Comparison of ENCODE assay signal across 34 mouse cellular contexts in the genomic region with DNA sequence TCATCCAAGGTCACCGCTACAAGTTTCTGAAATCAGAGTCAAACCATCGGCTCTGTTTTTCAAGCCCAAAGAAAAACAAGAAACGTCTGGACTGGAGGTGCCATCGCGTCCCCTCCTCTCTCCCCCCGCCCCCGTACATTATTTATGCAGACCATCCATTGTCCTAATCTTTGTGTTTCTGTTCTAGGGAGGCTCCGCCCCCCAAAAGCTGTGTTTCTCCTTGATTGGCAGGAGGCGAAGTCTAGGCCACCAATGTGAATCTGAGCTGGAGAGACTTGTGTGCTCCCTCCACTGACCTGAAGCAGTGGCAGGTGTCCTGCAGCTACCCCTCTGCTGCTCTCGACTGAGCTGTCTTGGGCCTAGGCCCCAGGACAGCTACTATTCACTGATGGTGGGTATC. TPM values are rescaled to one million over a fixed set of nuclear protein-coding genes. Genes with fewer than 3 reads are reported as not detected.
DNase-seq lines count a peak whose midpoint lies in the region; ATAC-seq and TF ChIP-seq lines count a peak whose summit lies in the region.
"Had no signal": no experiment of that assay in that cellular context is flagged by ENCODE, and none has a peak within 500 bp of the region (broad histone marks: within the 10 kb centered on the region; RNA-seq: fewer than 3 reads in every experiment).

No protein-coding gene starts in this region.

- H3K9ac ChIP-seq in limb, embryonic 11.5 days (ENCODE audit: low read length), result no peak overlapping the region
- H3K9ac ChIP-seq in ES-Bruce4 (ENCODE audit: low read depth, poor library complexity, severe bottlenecking), result no peak overlapping the region
- H3K9ac ChIP-seq in embryonic facial prominence, embryonic 11.5 days (replicated peaks; ENCODE audit: low read length), result no peak overlapping the region
- H3K9ac ChIP-seq: embryonic facial prominence, embryonic 15.5 days; liver, embryonic 12.5 days had no signal

- no peak for TF ChIP-seq POLR2A in ES-Bruce4 (IDR thresholded peaks at IDR 0.05; ENCODE audit: insufficient read depth, low read length)
- TF ChIP-seq POLR2A in brain, embryonic 14.5 days (IDR thresholded peaks at IDR 0.05; ENCODE audit: borderline replicate concordance, extremely low read depth, insufficient read depth, insufficient read length, poor library complexity, severe bottlenecking), result no peak
- TF ChIP-seq POLR2A in thymus, adult 2 months (IDR thresholded peaks at IDR 0.05; ENCODE audit: control insufficient read depth, extremely low read depth, insufficient read depth, low read length, poor library complexity), result no peak

- H3K4me3 ChIP-seq in limb, embryonic 11.5 days (ENCODE audit: low read depth, low read length), result no peak overlapping the region
- H3K4me3 ChIP-seq in limb, embryonic 10.5 days, result no peak overlapping the region
- H3K4me3 ChIP-seq in ES-Bruce4 (ENCODE audit: low read depth, low read length), result no peak overlapping the region
- no peak overlapping the region for H3K4me3 ChIP-seq in embryonic facial prominence, embryonic 11.5 days (ENCODE audit: low read depth, low read length)
- no peak overlapping the region for H3K4me3 ChIP-seq in thymus, adult 2 months (ENCODE audit: control insufficient read depth, insufficient read depth, low read length)
- H3K4me3 ChIP-seq: embryonic facial prominence, embryonic 15.5 days; liver, embryonic 12.5 days had no signal

- no peaks in the 10 kb centered on the region for H3K27me3 ChIP-seq in limb, embryonic 11.5 days (ENCODE audit: control insufficient read depth, insufficient read depth, low read length)
- H3K27me3 ChIP-seq in limb, embryonic 10.5 days (ENCODE audit: low read depth, poor library complexity, severe bottlenecking), result no peaks in the 10 kb centered on the region
- no peaks in the 10 kb centered on the region for H3K27me3 ChIP-seq in ES-Bruce4 (ENCODE audit: control insufficient read depth, insufficient read depth, low read length, poor library complexity, severe bottlenecking)
- no peaks in the 10 kb centered on the region for H3K27me3 ChIP-seq in embryonic facial prominence, embryonic 11.5 days (ENCODE audit: control insufficient read depth, insufficient read depth, low read length)
- H3K27me3 ChIP-seq in thymus, adult 2 months (ENCODE audit: control insufficient read depth, insufficient read depth, low read length), result no peaks in the 10 kb centered on the region
- H3K27me3 ChIP-seq: CH12.LX; embryonic facial prominence, embryonic 15.5 days; liver, embryonic 12.5 days had no signal

- H3K9me3 ChIP-seq in limb, embryonic 11.5 days (ENCODE audit: control insufficient read depth, low read length), result no peaks in the 10 kb centered on the region
- no peaks in the 10 kb centered on the region for H3K9me3 ChIP-seq in limb, embryonic 10.5 days (replicated peaks)
- H3K9me3 ChIP-seq in ES-Bruce4 (replicated peaks; ENCODE audit: control insufficient read depth, insufficient read depth, low read length, poor library complexity, severe bottlenecking), result no peaks in the 10 kb centered on the region
- H3K9me3 ChIP-seq in embryonic facial prominence, embryonic 11.5 days (replicated peaks; ENCODE audit: control insufficient read depth, low read length), result no peaks in the 10 kb centered on the region
- H3K9me3 ChIP-seq: embryonic facial prominence, embryonic 15.5 days; liver, embryonic 12.5 days had no signal

- peaks cover 9% of the 10 kb centered on the region for H3K4me1 ChIP-seq in limb, embryonic 11.5 days (ENCODE audit: control insufficient read depth, insufficient read depth, low read length)
- H3K4me1 ChIP-seq in limb, embryonic 10.5 days, result peaks cover 26% of the 10 kb centered on the region
- H3K4me1 ChIP-seq in ES-Bruce4 (ENCODE audit: control insufficient read depth, insufficient read depth, low read length), result peaks cover 2% of the 10 kb centered on the region
- peaks cover 2% of the 10 kb centered on the region; the same call in 1 of the 2 replicates for H3K4me1 ChIP-seq in embryonic facial prominence, embryonic 11.5 days (ENCODE audit: control insufficient read depth, insufficient read depth, low read length)
- no peaks in the 10 kb centered on the region for H3K4me1 ChIP-seq in thymus, adult 2 months (replicated peaks; ENCODE audit: control insufficient read depth, insufficient read depth, low read length)
- H3K4me1 ChIP-seq: embryonic facial prominence, embryonic 15.5 days; liver, embryonic 12.5 days had no signal

- no peaks in the 10 kb centered on the region for H3K36me3 ChIP-seq in limb, embryonic 11.5 days (ENCODE audit: control insufficient read depth, insufficient read depth, low read length)
- no peaks in the 10 kb centered on the region for H3K36me3 ChIP-seq in limb, embryonic 10.5 days
- no peaks in the 10 kb centered on the region for H3K36me3 ChIP-seq in ES-Bruce4 (ENCODE audit: control insufficient read depth, insufficient read depth, low read length, poor library complexity, severe bottlenecking)
- H3K36me3 ChIP-seq in embryonic facial prominence, embryonic 11.5 days (replicated peaks; ENCODE audit: control insufficient read depth, insufficient read depth, low read depth, low read length), result no peaks in the 10 kb centered on the region
- no peaks in the 10 kb centered on the region for H3K36me3 ChIP-seq in thymus, adult 2 months (ENCODE audit: control insufficient read depth, insufficient read depth, low read length)
- H3K36me3 ChIP-seq: embryonic facial prominence, embryonic 15.5 days; liver, embryonic 12.5 days had no signal

- 60% methylated on average over 10 of the region's 10 CpGs for WGBS in limb, embryonic 11.5 days
- 49% methylated on average over 10 of the region's 10 CpGs for WGBS in limb, embryonic 10.5 days
- whole genome bisulfite sequencing in embryonic facial prominence, embryonic 11.5 days, result 39% methylated on average over 10 of the region's 10 CpGs
- WGBS in thymus, adult 2 months, result 85% methylated on average over 10 of the region's 10 CpGs

- DNase-seq in limb, embryonic 11.5 days (ENCODE audit: low spot score), result peak; percentile 24
- no peak for DNase-seq in limb, embryonic 10.5 days (ENCODE audit: low spot score)
- peak; percentile 12 for DNase-seq in brain, embryonic 14.5 days (ENCODE audit: low read depth)
- DNase-seq in embryonic facial prominence, embryonic 11.5 days (ENCODE audit: low spot score), result no peak
- DNase-seq in thymus, adult 2 months, result no peak
- DNase-seq in gastrocnemius, postnatal 10 days, result no peak
- DNase-seq: adrenal gland, postnatal 14 days; B cell, adult 2 months; cerebellum, adult 9-11 months; gastrocnemius, postnatal 14 days; heart, adult 11 months; kidney, adult 11 months; left cerebral cortex, postnatal 4 days; lung, adult 18-20 months; lung, postnatal 14 days; midbrain, embryonic 14.5 days had no signal

- no peak overlapping the region for H3K27ac ChIP-seq in limb, embryonic 11.5 days (replicated peaks; ENCODE audit: low read depth, low read length)
- no peak overlapping the region for H3K27ac ChIP-seq in limb, embryonic 10.5 days
- H3K27ac ChIP-seq in ES-Bruce4 (ENCODE audit: insufficient read depth, low read length), result no peak overlapping the region
- no peak overlapping the region for H3K27ac ChIP-seq in embryonic facial prominence, embryonic 11.5 days (replicated peaks; ENCODE audit: low read depth, low read length)
- no peak overlapping the region for H3K27ac ChIP-seq in thymus, adult 2 months (ENCODE audit: control insufficient read depth, insufficient read depth, low read length)
- H3K27ac ChIP-seq: embryonic facial prominence, embryonic 15.5 days; liver, embryonic 12.5 days; stomach, postnatal 0 days had no signal

- TF ChIP-seq CTCF in ES-Bruce4 (IDR thresholded peaks at IDR 0.05; ENCODE audit: low read depth, low read length), result no peak
- no peak for TF ChIP-seq CTCF in brain, embryonic 14.5 days (IDR thresholded peaks at IDR 0.05; ENCODE audit: borderline replicate concordance, extremely low read depth, insufficient read depth, insufficient read length)
- TF ChIP-seq CTCF in thymus, adult 2 months (IDR thresholded peaks at IDR 0.05; ENCODE audit: borderline replicate concordance, control insufficient read depth, extremely low read depth, insufficient read depth, low read length, poor library complexity), result no peak

- H3K4me2 ChIP-seq in limb, embryonic 11.5 days (ENCODE audit: low read depth, severe bottlenecking), result no peak overlapping the region
- no peak overlapping the region for H3K4me2 ChIP-seq in embryonic facial prominence, embryonic 11.5 days (ENCODE audit: low read depth, low read length)
- H3K4me2 ChIP-seq: embryonic facial prominence, embryonic 15.5 days; heart, embryonic 11.5 days; liver, embryonic 12.5 days had no signal

- TF ChIP-seq EP300 in ES-Bruce4 (IDR thresholded peaks at IDR 0.05; ENCODE audit: insufficient read depth, low read depth, low read length), result 0 out of 2 replicates have a peak, but pooled peaks have one; percentile 39

- ATAC-seq in limb, embryonic 11.5 days (ENCODE audit: insufficient number of reproducible peaks, low FRiP score, low TSS enrichment, low read depth), result no peak
- 0 out of 2 replicates have a peak, but pooled peaks have one; percentile 17 for ATAC-seq in embryonic facial prominence, embryonic 11.5 days (replicated peaks; ENCODE audit: insufficient number of reproducible peaks, low FRiP score, low TSS enrichment, low read depth)
- ATAC-seq: forebrain, embryonic 16.5 days; liver, embryonic 12.5 days had no signal

RNA-seq across cellular contexts. Expression of gene Gpr12, which starts 24.6 kb away (rescaled TPM):
- 0.19 TPM in 1 of 2 replicates, not detected in the other for polyA plus RNA-seq in limb, embryonic 11.5 days (2014; fragmentation: Nextera tagmentation; extraction: Ambion mirVana)
- 0.69 and 0.80 TPM in 2 replicates for polyA plus RNA-seq in limb, embryonic 10.5 days (2016; fragmentation: Nextera tagmentation; extraction: Ambion mirVana)
- not detected in 2 replicates for polyA plus RNA-seq in ES-Bruce4 (2011; ENCODE audit: insufficient read depth, insufficient read length, low read depth, missing spikeins)
- 17.9 and 19.2 TPM in 2 replicates for polyA plus RNA-seq in brain, embryonic 14.5 days (2012; rRNA removed)
- polyA plus RNA-seq in embryonic facial prominence, embryonic 11.5 days (2014; fragmentation: Nextera tagmentation; extraction: Ambion mirVana), result 0.14 TPM in 1 of 2 replicates, not detected in the other
- 0.08 and 0.60 TPM in 2 replicates for polyA plus RNA-seq in thymus, adult 2 months (2012; rRNA removed)
- under 1 TPM in 1 of 2 experiments, not detected in 1; 0.36 TPM for total RNA-seq in gastrocnemius, postnatal 10 days (2021)
- total RNA-seq: CH12.LX; common myeloid progenitor, adult 5-6 weeks; gastrocnemius, postnatal 14 days; hematopoietic stem cell, adult 5-6 weeks; megakaryocyte, adult 5-6 weeks had no signal
- polyA plus RNA-seq: heart, embryonic 11.5 days; heart, postnatal 0 days; large intestine, adult 2 months; liver, embryonic 12.5 days; small intestine, adult 2 months; urinary bladder, adult 2 months had no signal

RNA-seq across cellular contexts. Expression of gene Gm3415, which starts 53.7 kb away (rescaled TPM):
- polyA plus RNA-seq in limb, embryonic 11.5 days (2014; fragmentation: Nextera tagmentation; extraction: Ambion mirVana), result not detected in 2 replicates
- polyA plus RNA-seq in limb, embryonic 10.5 days (2016; fragmentation: Nextera tagmentation; extraction: Ambion mirVana), result not detected in 2 replicates
- not detected in 2 replicates for polyA plus RNA-seq in ES-Bruce4 (2011; ENCODE audit: insufficient read depth, insufficient read length, low read depth, missing spikeins)
- not detected in 2 replicates for polyA plus RNA-seq in brain, embryonic 14.5 days (2012; rRNA removed)
- not detected in 2 replicates for polyA plus RNA-seq in embryonic facial prominence, embryonic 11.5 days (2014; fragmentation: Nextera tagmentation; extraction: Ambion mirVana)
- polyA plus RNA-seq in thymus, adult 2 months (2012; rRNA removed), result not detected in 2 replicates
- not detected for total RNA-seq in gastrocnemius, postnatal 10 days (2021)
- total RNA-seq: adrenal gland, postnatal 14 days; CH12.LX; common myeloid progenitor, adult 5-6 weeks; gastrocnemius, postnatal 14 days; hematopoietic stem cell, adult 5-6 weeks; layer of hippocampus, postnatal 14 days; left cerebral cortex, adult 8-10 months; left cerebral cortex, postnatal 4 days; megakaryocyte, adult 5-6 weeks had no signal
- polyA plus RNA-seq: embryonic facial prominence, embryonic 15.5 days; forebrain, embryonic 16.5 days; heart, embryonic 11.5 days; heart, postnatal 0 days; kidney, embryonic 16.5 days; large intestine, adult 2 months; liver, embryonic 12.5 days; midbrain, embryonic 14.5 days; neural tube, embryonic 14.5 days; small intestine, adult 2 months; stomach, postnatal 0 days; urinary bladder, adult 2 months had no signal

Comparison
In these comparisons a context has a peak if more than half of its experiments do, and no peak if none do; other contexts are left out.
1. DNase-seq: peak in limb, embryonic 11.5 days (single experiment) and brain, embryonic 14.5 days (single experiment); none in limb, embryonic 10.5 days (single experiment), embryonic facial prominence, embryonic 11.5 days (single experiment), thymus, adult 2 months (single experiment) and gastrocnemius, postnatal 10 days (single experiment).
2. RNA of gene Gpr12, which starts 24.6 kb away (polyA plus RNA-seq): 17.9 to 19.2 TPM in brain, embryonic 14.5 days; 0.69 to 0.80 TPM in limb, embryonic 10.5 days, 0.19 TPM in limb, embryonic 11.5 days, 0.14 TPM in embryonic facial prominence, embryonic 11.5 days, 0.08 to 0.60 TPM in thymus, adult 2 months and not detected in ES-Bruce4; every median in the first group is over 10 times any median in the second.